Mouse (Mus musculus): Measurements from ENCODE around the gene Zer1.

DNA sequence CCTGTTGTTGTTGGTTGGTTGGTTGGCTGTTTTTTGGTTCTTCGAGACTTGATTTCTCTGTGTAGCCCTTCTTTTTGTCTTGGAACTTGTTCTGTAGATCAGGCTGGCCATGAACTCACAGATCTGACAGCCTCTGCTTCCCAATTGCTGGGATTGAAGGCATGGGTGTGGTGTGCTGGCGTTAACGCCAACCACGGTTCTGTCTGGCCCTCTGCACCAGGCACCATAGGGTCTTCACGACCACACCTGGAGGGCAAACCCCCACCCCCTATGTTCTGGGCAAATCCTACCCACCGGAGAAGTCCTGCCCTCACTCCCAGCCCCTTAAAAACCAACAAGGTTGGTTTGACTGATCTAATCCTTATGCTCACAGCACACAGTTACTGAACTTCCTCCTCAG, 47.4 kb downstream of the Zer1 start:
- TF ChIP-seq CTCF (IDR thresholded peaks at IDR 0.05; ENCODE audit: low read depth) (no peak), EP300 (IDR thresholded peaks at IDR 0.05; ENCODE audit: low read depth) (no peak)

Data from liver, postnatal 0 days (tissue).